Mouse (Mus musculus): ENCODE measurements around the gene Apba2. TPM values are rescaled to one million over a fixed set of nuclear protein-coding genes. Genes with fewer than 3 reads are reported as not detected.

The Apba2 gene
- polyA plus RNA-seq (2011; ENCODE audit: insufficient read depth, insufficient read length, low replicate concordance, missing spikeins) = not detected in 2 replicates

GRCm38 (mm10) chr7:64501536-64502270 lies at the start of gene Apba2:
Gene Apba2, plus strand, starts transcription at chr7:64501706.
- no peak within 1 kb of the TSS; the same call in 1 of the 2 replicates for H3K27ac ChIP-seq (ENCODE audit: control insufficient read depth, insufficient read depth, low read depth, low read length, poor library complexity)
- H3K4me3 ChIP-seq (replicated peaks; ENCODE audit: control insufficient read depth, low read depth, low read length) = no peak within 1 kb of the TSS
- H3K4me1 ChIP-seq (ENCODE audit: control insufficient read depth, insufficient read depth, low read length) = no peaks in the 10 kb centered on the region
- WGBS = 4% methylated on average over 92 of the region's 96 CpGs
- TF ChIP-seq CTCF (IDR thresholded peaks at IDR 0.05; ENCODE audit: control insufficient read depth, insufficient read depth, low read length) (no peak), POLR2A (IDR thresholded peaks at IDR 0.05; ENCODE audit: borderline replicate concordance, control insufficient read depth, low read depth, low read length) (no peak)

- no peak overlapping the region for H3K4me3 ChIP-seq (replicated peaks; ENCODE audit: control insufficient read depth, low read depth, low read length)
- no peak overlapping the region for H3K27ac ChIP-seq (ENCODE audit: control insufficient read depth, insufficient read depth, low read depth, low read length, poor library complexity)
- TF ChIP-seq CTCF (IDR thresholded peaks at IDR 0.05; ENCODE audit: control insufficient read depth, insufficient read depth, low read length) (no peak), POLR2A (IDR thresholded peaks at IDR 0.05; ENCODE audit: borderline replicate concordance, control insufficient read depth, low read depth, low read length) (no peak)
- no peaks in the 10 kb centered on the region for H3K4me1 ChIP-seq (ENCODE audit: control insufficient read depth, insufficient read depth, low read length)
- WGBS = 65% methylated on average over 5 of the region's 5 CpGs
These were observed 49.6 kb upstream of the Apba2 start for GRCm38 (mm10) chr7:64451861-64452382.

GRCm38 (mm10) chr7:64452471-64453222 lies 48.9 kb upstream of the Apba2 start:
- no peak for TF ChIP-seq CTCF (IDR thresholded peaks at IDR 0.05; ENCODE audit: control insufficient read depth, insufficient read depth, low read length)
- no peak for TF ChIP-seq POLR2A (IDR thresholded peaks at IDR 0.05; ENCODE audit: borderline replicate concordance, control insufficient read depth, low read depth, low read length)
- Histone ChIP-seq H3K4me1 (ENCODE audit: control insufficient read depth, insufficient read depth, low read length) (no peaks in the 10 kb centered on the region), H3K4me3 (replicated peaks; ENCODE audit: control insufficient read depth, low read depth, low read length) (no peak overlapping the region), H3K27ac (ENCODE audit: control insufficient read depth, insufficient read depth, low read depth, low read length, poor library complexity) (no peak overlapping the region)
- 73% methylated on average over 4 of the region's 4 CpGs for WGBS

GRCm38 (mm10) chr7:64456176-64456575 lies 45.3 kb upstream of the Apba2 start:
- WGBS = 87% methylated on average over 4 of the region's 4 CpGs
- Histone ChIP-seq H3K4me1 (ENCODE audit: control insufficient read depth, insufficient read depth, low read length) (no peaks in the 10 kb centered on the region), H3K4me3 (replicated peaks; ENCODE audit: control insufficient read depth, low read depth, low read length) (no peak overlapping the region), H3K27ac (ENCODE audit: control insufficient read depth, insufficient read depth, low read depth, low read length, poor library complexity) (no peak overlapping the region)
- no peak for TF ChIP-seq CTCF (IDR thresholded peaks at IDR 0.05; ENCODE audit: control insufficient read depth, insufficient read depth, low read length)
- TF ChIP-seq POLR2A (IDR thresholded peaks at IDR 0.05; ENCODE audit: borderline replicate concordance, control insufficient read depth, low read depth, low read length) = no peak

GRCm38 (mm10) chr7:64456676-64457075 lies 44.8 kb upstream of the Apba2 start:
- Histone ChIP-seq H3K4me1 (ENCODE audit: control insufficient read depth, insufficient read depth, low read length) (no peaks in the 10 kb centered on the region), H3K4me3 (replicated peaks; ENCODE audit: control insufficient read depth, low read depth, low read length) (no peak overlapping the region), H3K27ac (ENCODE audit: control insufficient read depth, insufficient read depth, low read depth, low read length, poor library complexity) (no peak overlapping the region)
- WGBS = 65% methylated on average over 3 of the region's 3 CpGs
- TF ChIP-seq CTCF (IDR thresholded peaks at IDR 0.05; ENCODE audit: control insufficient read depth, insufficient read depth, low read length) = no peak
- no peak for TF ChIP-seq POLR2A (IDR thresholded peaks at IDR 0.05; ENCODE audit: borderline replicate concordance, control insufficient read depth, low read depth, low read length)

GRCm38 (mm10) chr7:64457811-64458210 lies 43.7 kb upstream of the Apba2 start:
- TF ChIP-seq CTCF (IDR thresholded peaks at IDR 0.05; ENCODE audit: control insufficient read depth, insufficient read depth, low read length) = no peak
- TF ChIP-seq POLR2A (IDR thresholded peaks at IDR 0.05; ENCODE audit: borderline replicate concordance, control insufficient read depth, low read depth, low read length) = no peak
- H3K4me1 ChIP-seq (ENCODE audit: control insufficient read depth, insufficient read depth, low read length) = no peaks in the 10 kb centered on the region
- 79% methylated on average over 2 of the region's 2 CpGs for WGBS
- no peak overlapping the region for H3K4me3 ChIP-seq (replicated peaks; ENCODE audit: control insufficient read depth, low read depth, low read length)
- H3K27ac ChIP-seq (ENCODE audit: control insufficient read depth, insufficient read depth, low read depth, low read length, poor library complexity) = no peak overlapping the region

DNA sequence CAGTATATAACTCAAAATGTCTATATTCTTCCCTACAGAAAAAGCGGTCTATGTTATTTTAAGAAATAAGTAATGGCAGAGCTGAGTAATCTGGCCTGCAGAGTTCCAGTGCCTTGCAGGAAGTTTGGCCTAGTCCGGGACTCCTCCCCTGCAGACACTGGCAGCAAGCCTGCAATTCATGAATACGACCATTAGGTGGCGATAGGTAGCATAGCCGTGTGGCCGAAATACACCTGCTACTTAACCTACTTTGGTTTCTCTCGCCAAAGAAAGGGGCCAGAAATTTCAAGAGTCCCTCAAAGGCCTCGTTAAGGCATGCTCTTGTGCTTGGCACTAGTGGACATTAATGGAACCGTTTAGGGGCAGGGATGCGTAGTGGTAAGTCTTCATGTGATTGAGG lies 4.1 kb upstream of the Apba2 start:
- Histone ChIP-seq H3K27ac (ENCODE audit: control insufficient read depth, insufficient read depth, low read depth, low read length, poor library complexity) (no peak overlapping the region), H3K4me3 (replicated peaks; ENCODE audit: control insufficient read depth, low read depth, low read length) (no peak overlapping the region), H3K4me1 (ENCODE audit: control insufficient read depth, insufficient read depth, low read length) (no peaks in the 10 kb centered on the region)
- TF ChIP-seq CTCF (IDR thresholded peaks at IDR 0.05; ENCODE audit: control insufficient read depth, insufficient read depth, low read length) (no peak), POLR2A (IDR thresholded peaks at IDR 0.05; ENCODE audit: borderline replicate concordance, control insufficient read depth, low read depth, low read length) (no peak)
- 34% methylated on average over 10 of the region's 10 CpGs for WGBS

All from bone marrow, adult 2 months (tissue).